Mouse (Mus musculus) cerebellum, adult 2 months (tissue): ENCODE measurements around the gene Fam160b1.

ENCODE experiments used
- CTCF ChIP-seq: fragments of 200-500 bp; IDR thresholded peaks from 2 replicates; pipeline ENCODE4 v1.5.1; 2011; ENCODE audit warnings: low read depth, mild to moderate bottlenecking, control low read depth, low read length, moderate library complexity, borderline replicate concordance; ENCODE audit not compliant: insufficient read depth
- POLR2A ChIP-seq: fragments of 200-500 bp; IDR thresholded peaks from 2 replicates; pipeline ENCODE4 v1.6.1; 2011; ENCODE audit warnings: low read length, control low read depth, borderline replicate concordance; ENCODE audit not compliant: insufficient read depth

- TF ChIP-seq CTCF (no peak), POLR2A (no peak)
These were observed 76.6 kb downstream of the Fam160b1 start for GRCm38 (mm10) chr19:57437042-57437441.
